Mouse (Mus musculus) hindbrain, embryonic 10.5 days (tissue): ENCODE data around the gene Cyp3a13. TPM values are rescaled to one million over a fixed set of nuclear protein-coding genes. Genes with fewer than 3 reads are reported as not detected.
"Not testable (repeated sequence)": the region's sequence is repeated elsewhere in the genome, so short reads cannot be mapped to it uniquely, and the experiment has no call there.

ENCODE experiments used
- DNase-seq: peaks from one replicate; pipeline ENCODE4 v3.0.0-alpha.2; 2017; ENCODE audit warnings: low spot score
- H3K27ac ChIP-seq: fragments of 300-500 bp; sonication (generic); 2 replicates; pipeline ENCODE4 v1.5.1; 2016; ENCODE audit warnings: mild to moderate bottlenecking, moderate library complexity
- H3K27me3 ChIP-seq: fragments of 300-500 bp; sonication (generic); 2 replicates; pipeline ENCODE4 v1.6.1; 2016; ENCODE audit warnings: mild to moderate bottlenecking; ENCODE audit not compliant: poor library complexity, insufficient read depth, severe bottlenecking
- H3K36me3 ChIP-seq: fragments of 300-500 bp; sonication (generic); 2 replicates; pipeline ENCODE4 v1.6.1; 2016; ENCODE audit warnings: mild to moderate bottlenecking, moderate library complexity
- H3K4me1 ChIP-seq: fragments of 300-500 bp; sonication (generic); replicated peaks from 2 replicates; pipeline ENCODE4 v1.6.1; 2016; ENCODE audit warnings: mild to moderate bottlenecking
- H3K4me3 ChIP-seq: fragments of 300-500 bp; sonication (generic); 2 replicates; pipeline ENCODE4 v1.5.1; 2016; ENCODE audit warnings: mild to moderate bottlenecking, moderate library complexity
- H3K9me3 ChIP-seq: fragments of 300-500 bp; sonication (generic); 2 replicates; pipeline ENCODE4 v1.6.1; 2016; ENCODE audit warnings: mild to moderate bottlenecking, moderate library complexity
- WGBS: fragments of 180-500 bp; shearing (Covaris S2); methylation state at CpG from one replicate; pipeline ENCODE4 v1.1.7; 2016; 5-methylcytosine and 5-hydroxymethylcytosine counted together
- polyA plus RNA-seq: library from polyadenylated mRNA; unstranded; fragments of >200 nt; fragmentation: Nextera tagmentation; extraction: Ambion mirVana; gene quantifications from 2 replicates; pipeline ENCODE4 v1.2.1, GENCODE M21; 2016

The Cyp3a13 gene
- polyA plus RNA-seq, 1 experiment from 2014 or later: not detected

GRCm38 (mm10) chr5:137914508-137914907, 6.9 kb downstream of the Cyp3a13 start:
- DNase-seq: no peak
- Histone ChIP-seq H3K27me3 (no peaks in the 10 kb centered on the region), H3K27ac (no peak overlapping the region), H3K9me3 (no peaks in the 10 kb centered on the region), H3K4me3 (no peak overlapping the region), H3K4me1 (no peaks in the 10 kb centered on the region), H3K36me3 (no peaks in the 10 kb centered on the region)

- no peak overlapping the region for H3K4me3 ChIP-seq
- no peak for DNase-seq
- no peaks in the 10 kb centered on the region for H3K4me1 ChIP-seq
- no peaks in the 10 kb centered on the region for H3K9me3 ChIP-seq
- no peak overlapping the region for H3K27ac ChIP-seq
- H3K36me3 ChIP-seq: no peaks in the 10 kb centered on the region
- no peaks in the 10 kb centered on the region for H3K27me3 ChIP-seq
- 90% methylated on average over 3 of the region's 3 CpGs for WGBS
Measured at GRCm38 (mm10) chr5:137909564-137910262, 11.7 kb downstream of the Cyp3a13 start.

GRCm38 (mm10) chr5:137897812-137898211, 23.6 kb downstream of the Cyp3a13 start:
- H3K9me3 ChIP-seq: no peaks in the 10 kb centered on the region
- no peaks in the 10 kb centered on the region for H3K27me3 ChIP-seq
- H3K4me1 ChIP-seq: no peaks in the 10 kb centered on the region
- H3K27ac ChIP-seq: no peak overlapping the region
- H3K4me3 ChIP-seq: no peak overlapping the region
- H3K36me3 ChIP-seq: no peaks in the 10 kb centered on the region
- DNase-seq: no peak
- WGBS: 85% methylated on average over 1 of the region's 1 CpGs

GRCm38 (mm10) chr5:137892954-137893353, 28.5 kb downstream of the Cyp3a13 start:
- no peak overlapping the region for H3K27ac ChIP-seq
- H3K9me3 ChIP-seq: no peaks in the 10 kb centered on the region
- H3K4me1 ChIP-seq: no peaks in the 10 kb centered on the region
- 63% methylated on average over 1 of the region's 1 CpGs for WGBS
- no peaks in the 10 kb centered on the region for H3K27me3 ChIP-seq
- no peaks in the 10 kb centered on the region for H3K36me3 ChIP-seq
- DNase-seq: no peak
- H3K4me3 ChIP-seq: no peak overlapping the region

GRCm38 (mm10) chr5:137887666-137888065, 33.8 kb downstream of the Cyp3a13 start:
- Histone ChIP-seq H3K4me1 (no peaks in the 10 kb centered on the region), H3K36me3 (no peaks in the 10 kb centered on the region), H3K27me3 (no peaks in the 10 kb centered on the region), H3K27ac (no peak overlapping the region), H3K9me3 (no peaks in the 10 kb centered on the region), H3K4me3 (no peak overlapping the region)
- DNase-seq: no peak
- WGBS: 81% methylated on average over 1 of the region's 1 CpGs

GRCm38 (mm10) chr5:137885894-137886293, 35.5 kb downstream of the Cyp3a13 start:
- no peak overlapping the region for H3K27ac ChIP-seq

GRCm38 (mm10) chr5:137883345-137883744, 38.1 kb downstream of the Cyp3a13 start:
- 85% methylated on average over 3 of the region's 3 CpGs for WGBS
- Histone ChIP-seq H3K4me1 (no peaks in the 10 kb centered on the region), H3K27me3 (no peaks in the 10 kb centered on the region), H3K9me3 (no peaks in the 10 kb centered on the region), H3K36me3 (no peaks in the 10 kb centered on the region), H3K27ac (no peak overlapping the region), H3K4me3 (no peak overlapping the region)
- no peak for DNase-seq

More at GRCm38 (mm10) chr5:137885894-137886293, 35.5 kb downstream of the Cyp3a13 start:
- no peaks in the 10 kb centered on the region for H3K27me3 ChIP-seq
- no peaks in the 10 kb centered on the region for H3K36me3 ChIP-seq
- peak; percentile 40 for DNase-seq
- no peaks in the 10 kb centered on the region for H3K9me3 ChIP-seq
- H3K4me3 ChIP-seq: no peak overlapping the region
- no peaks in the 10 kb centered on the region for H3K4me1 ChIP-seq
- 20% methylated on average over 2 of the region's 2 CpGs for WGBS

- no peak for DNase-seq
- Histone ChIP-seq H3K27ac (no peak overlapping the region), H3K4me1 (no peaks in the 10 kb centered on the region), H3K9me3 (no peaks in the 10 kb centered on the region), H3K36me3 (no peaks in the 10 kb centered on the region), H3K4me3 (no peak overlapping the region), H3K27me3 (no peaks in the 10 kb centered on the region)
- 85% methylated on average over 4 of the region's 4 CpGs for WGBS
Measured at GRCm38 (mm10) chr5:137882922-137883321, 38.5 kb downstream of the Cyp3a13 start.

- Histone ChIP-seq H3K4me3 (no peak overlapping the region), H3K9me3 (no peaks in the 10 kb centered on the region), H3K36me3 (no peaks in the 10 kb centered on the region), H3K27me3 (no peaks in the 10 kb centered on the region), H3K4me1 (no peaks in the 10 kb centered on the region), H3K27ac (no peak overlapping the region)
- 56% methylated on average over 2 of the region's 2 CpGs for WGBS
- no peak for DNase-seq
Measured at GRCm38 (mm10) chr5:137877860-137878259, 43.6 kb downstream of the Cyp3a13 start.

GRCm38 (mm10) chr5:137875054-137875453, 46.4 kb downstream of the Cyp3a13 start:
- no peaks in the 10 kb centered on the region for H3K27me3 ChIP-seq
- no peaks in the 10 kb centered on the region for H3K4me1 ChIP-seq
- no peaks in the 10 kb centered on the region for H3K36me3 ChIP-seq
- 82% methylated on average over 2 of the region's 2 CpGs for WGBS
- H3K9me3 ChIP-seq: no peaks in the 10 kb centered on the region
- H3K4me3 ChIP-seq: no peak overlapping the region
- no peak for DNase-seq
- no peak overlapping the region for H3K27ac ChIP-seq

GRCm38 (mm10) chr5:137872381-137872702, 49.1 kb downstream of the Cyp3a13 start:
- not testable (repeated sequence) for DNase-seq, H3K4me1 ChIP-seq, H3K9me3 ChIP-seq, H3K27me3 ChIP-seq, H3K4me3 ChIP-seq, H3K27ac ChIP-seq, H3K36me3 ChIP-seq
- WGBS: 42% methylated on average over 1 of the region's 1 CpGs

GRCm38 (mm10) chr5:137871644-137872380, 49.6 kb downstream of the Cyp3a13 start, which contains the start of gene Pilrb2:
TSS of gene Pilrb2 (minus strand) at chr5:137871815.
- H3K4me3 ChIP-seq, H3K36me3 ChIP-seq, H3K4me1 ChIP-seq, H3K9me3 ChIP-seq, H3K27ac ChIP-seq, H3K27me3 ChIP-seq, DNase-seq: not testable (repeated sequence)
- 84% methylated on average over 3 of the region's 3 CpGs for WGBS

- H3K27me3 ChIP-seq, H3K9me3 ChIP-seq, H3K4me3 ChIP-seq, DNase-seq, H3K4me1 ChIP-seq, H3K36me3 ChIP-seq, H3K27ac ChIP-seq: not testable (repeated sequence)
- 76% methylated on average over 2 of the region's 2 CpGs for WGBS
Measured at GRCm38 (mm10) chr5:137868600-137868999, 52.8 kb downstream of the Cyp3a13 start.
